Mouse (Mus musculus) CD4-positive helper T cell, adult 2 months (primary cell): Measurements from ENCODE around the gene Utrn.
A peak's percentile ranks its signal among the peaks of the same experiment; 100 is the strongest.

Experiments
- DNase-seq: peaks from one replicate; pipeline ENCODE4 v3.0.0-alpha.2; 2012; ENCODE audit warnings: low read depth, missing footprints, low spot score

The Utrn gene

DNA sequence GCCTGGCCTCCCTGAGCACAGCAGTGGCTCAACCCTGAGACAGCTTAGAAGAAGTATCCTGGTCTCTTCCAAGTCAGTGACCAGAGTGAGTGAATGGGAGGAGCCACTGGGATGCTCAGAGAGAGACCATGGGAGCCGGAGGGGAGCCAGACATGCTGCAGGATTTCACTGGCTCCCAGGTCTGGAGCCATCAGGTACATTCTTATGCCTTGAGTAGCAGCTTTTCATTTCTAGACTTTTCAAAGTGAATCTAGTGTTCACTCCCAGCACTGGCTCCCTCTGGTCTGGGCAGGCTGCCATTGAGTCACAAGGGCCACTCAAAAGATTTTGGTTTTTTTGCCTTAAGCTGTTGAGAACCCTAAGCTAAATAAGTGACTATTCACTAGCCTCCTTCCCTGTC is 31.5 kb downstream of the Utrn start:
- DNase-seq: no peak

DNA sequence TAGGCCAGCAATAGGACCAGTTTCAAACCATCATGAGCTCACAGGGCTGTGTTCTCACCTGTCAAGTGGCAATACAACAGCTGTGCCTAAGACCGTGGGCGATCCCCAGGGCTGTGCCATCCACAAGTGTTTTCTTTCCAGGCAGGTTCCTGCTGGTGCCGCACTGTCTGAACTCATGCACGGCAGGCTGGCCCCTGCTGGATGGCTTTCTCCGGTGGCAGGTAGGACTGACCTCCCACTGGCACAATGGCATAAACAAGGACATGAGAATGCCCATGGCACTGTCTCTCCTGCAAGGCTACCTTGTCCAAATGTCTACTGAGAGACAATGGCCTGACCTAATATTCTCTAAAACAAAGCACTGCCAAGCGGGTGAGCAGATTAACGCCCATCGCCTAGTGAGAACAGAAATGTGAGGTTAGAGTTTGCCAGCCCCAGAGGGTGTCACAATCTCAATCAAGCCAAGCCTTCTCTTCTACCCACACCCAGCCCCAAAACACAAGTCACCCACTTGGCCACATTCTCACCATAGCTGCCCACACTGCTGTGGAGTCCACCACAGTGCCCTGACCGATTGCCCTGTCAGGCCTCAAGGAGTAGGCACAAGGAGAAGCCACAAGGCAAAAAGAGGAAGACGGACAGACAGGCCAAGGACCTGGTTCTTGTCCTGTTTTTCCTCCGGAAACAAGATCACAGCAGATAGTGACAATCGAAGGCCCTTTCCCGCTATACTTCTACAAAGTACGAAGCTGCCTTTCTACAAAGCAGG is 32.9 kb downstream of the Utrn start:
- DNase-seq: no peak

DNA sequence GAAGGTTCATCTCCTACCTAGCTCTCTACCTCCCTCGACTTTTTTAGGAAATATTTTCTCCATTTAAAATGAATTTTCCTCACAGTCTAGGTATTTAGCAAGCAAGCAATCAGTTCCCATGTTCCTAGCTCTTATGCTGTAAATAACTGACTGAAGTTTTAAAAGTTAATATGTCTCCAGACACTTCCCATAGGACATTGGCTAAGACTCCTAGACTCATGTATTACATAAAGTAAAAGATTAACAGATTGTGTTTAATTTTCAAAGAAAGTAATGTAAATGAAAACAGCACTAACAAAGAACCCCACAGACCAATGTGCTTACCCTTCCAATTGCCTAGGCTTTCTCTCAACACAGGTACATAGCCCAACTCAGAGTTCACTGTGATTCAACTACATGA is 35.0 kb downstream of the Utrn start:
- no peak for DNase-seq

GRCm38 (mm10) chr10:12832163-12832562 is 37.0 kb downstream of the Utrn start:
- DNase-seq: no peak

- no peak for DNase-seq
Measured at GRCm38 (mm10) chr10:12827778-12828177, 41.4 kb downstream of the Utrn start.

DNA sequence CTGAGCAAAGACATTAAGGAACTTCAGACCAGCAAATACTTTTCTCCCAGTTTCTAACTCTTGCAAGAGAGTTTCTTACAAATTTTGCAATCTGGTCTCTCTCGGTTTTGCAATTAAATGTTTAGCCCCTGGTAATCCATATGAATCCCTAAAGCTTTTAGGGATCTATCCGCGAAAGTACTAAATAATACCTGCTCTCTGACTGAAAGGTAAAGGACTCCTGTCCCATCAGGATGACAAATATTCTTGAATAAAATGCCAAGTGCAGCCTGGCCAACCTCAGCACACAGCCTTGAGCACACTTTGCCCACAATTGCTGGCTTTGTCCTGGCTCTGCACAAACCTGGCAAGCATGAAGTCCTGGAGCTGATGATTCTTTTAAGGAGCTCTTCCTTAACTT is 41.9 kb downstream of the Utrn start:
- no peak for DNase-seq

- no peak for DNase-seq
Measured at GRCm38 (mm10) chr10:12826760-12827281, 42.3 kb downstream of the Utrn start.

DNA sequence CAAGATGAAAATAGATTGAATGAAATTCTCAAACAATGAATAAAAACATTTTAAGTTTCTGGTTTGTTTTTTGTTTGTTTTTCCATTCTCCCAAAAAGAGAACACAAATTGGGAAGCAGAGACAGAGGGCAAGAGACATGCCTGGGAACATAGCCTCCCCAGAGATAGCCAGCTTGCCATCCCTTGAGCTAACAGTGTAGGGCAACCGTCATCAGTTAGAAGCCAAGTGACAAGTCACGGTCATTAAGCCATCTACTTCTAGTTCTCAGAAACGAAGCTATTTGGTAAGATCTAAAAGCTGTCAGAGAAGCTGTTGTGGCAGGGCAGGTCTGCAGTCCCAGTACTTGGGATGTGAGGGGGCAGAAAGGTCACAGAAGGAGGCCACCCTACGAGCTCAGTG is 44.8 kb downstream of the Utrn start:
- no peak for DNase-seq

DNA sequence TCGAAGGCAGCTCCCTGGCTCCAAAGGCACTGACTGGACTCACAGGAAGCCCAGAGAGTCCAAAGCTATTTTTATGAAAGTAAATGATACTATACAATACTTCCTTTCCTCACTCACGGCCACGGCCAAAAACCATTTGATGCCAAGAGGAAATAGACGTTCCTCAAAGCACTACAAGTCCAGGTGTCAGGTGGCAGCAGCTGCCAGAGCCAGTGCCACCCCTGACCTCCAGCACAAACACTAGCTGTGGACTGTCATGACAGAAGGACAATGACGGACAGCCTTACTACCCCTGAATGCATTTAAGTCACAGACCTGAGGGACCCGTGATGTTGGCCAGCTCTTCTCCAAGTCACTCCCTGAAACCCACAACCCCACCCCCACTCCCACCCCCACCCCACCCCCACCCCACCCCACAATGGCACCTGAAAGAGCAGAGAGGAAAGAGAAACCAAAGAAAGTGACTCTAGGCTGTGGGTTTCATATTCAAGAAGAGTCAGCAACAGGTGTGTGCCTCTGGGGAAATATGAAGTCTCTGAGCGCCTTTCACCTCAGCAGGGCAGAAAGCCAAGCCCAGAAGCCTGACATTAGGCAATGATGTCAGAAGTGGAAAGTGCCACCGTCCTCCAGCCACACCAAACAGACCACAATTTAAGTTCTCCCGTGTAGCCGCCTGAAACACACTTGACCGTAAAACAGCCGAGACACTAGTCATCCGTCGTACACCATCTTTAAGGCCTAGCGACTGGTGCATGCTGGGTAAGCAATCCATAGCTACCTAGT is 45.5 kb downstream of the Utrn start:
- DNase-seq: peak; percentile 84

GRCm38 (mm10) chr10:12820978-12821735 is 48.0 kb downstream of the Utrn start:
- peak; percentile 41 for DNase-seq

GRCm38 (mm10) chr10:12817409-12817808 is 51.8 kb downstream of the Utrn start:
- no peak for DNase-seq

- no peak for DNase-seq
Measured at GRCm38 (mm10) chr10:12816530-12816929, 52.6 kb downstream of the Utrn start.

DNA sequence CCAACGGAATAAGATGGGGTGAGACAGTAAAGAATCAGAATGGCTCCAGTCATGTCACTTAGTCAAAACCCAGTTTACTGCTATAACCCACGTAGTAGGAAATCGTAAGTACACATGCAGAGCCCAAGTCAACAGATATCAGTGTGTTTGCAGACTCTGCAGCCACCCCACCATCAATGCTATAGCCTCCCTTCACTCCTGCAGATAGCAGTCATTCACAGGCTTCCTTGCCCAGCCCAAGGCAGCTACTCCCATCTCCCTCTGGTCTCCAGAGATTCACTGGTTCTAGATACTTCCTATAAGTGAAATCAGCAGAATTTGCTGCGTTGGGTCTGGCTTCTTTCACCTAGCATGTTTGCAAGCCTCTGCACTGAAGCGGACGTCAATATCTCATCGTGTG is 54.8 kb downstream of the Utrn start:
- DNase-seq: no peak

- DNase-seq: peak; percentile 89
Measured at GRCm38 (mm10) chr10:12813881-12814280, 55.3 kb downstream of the Utrn start.

DNA sequence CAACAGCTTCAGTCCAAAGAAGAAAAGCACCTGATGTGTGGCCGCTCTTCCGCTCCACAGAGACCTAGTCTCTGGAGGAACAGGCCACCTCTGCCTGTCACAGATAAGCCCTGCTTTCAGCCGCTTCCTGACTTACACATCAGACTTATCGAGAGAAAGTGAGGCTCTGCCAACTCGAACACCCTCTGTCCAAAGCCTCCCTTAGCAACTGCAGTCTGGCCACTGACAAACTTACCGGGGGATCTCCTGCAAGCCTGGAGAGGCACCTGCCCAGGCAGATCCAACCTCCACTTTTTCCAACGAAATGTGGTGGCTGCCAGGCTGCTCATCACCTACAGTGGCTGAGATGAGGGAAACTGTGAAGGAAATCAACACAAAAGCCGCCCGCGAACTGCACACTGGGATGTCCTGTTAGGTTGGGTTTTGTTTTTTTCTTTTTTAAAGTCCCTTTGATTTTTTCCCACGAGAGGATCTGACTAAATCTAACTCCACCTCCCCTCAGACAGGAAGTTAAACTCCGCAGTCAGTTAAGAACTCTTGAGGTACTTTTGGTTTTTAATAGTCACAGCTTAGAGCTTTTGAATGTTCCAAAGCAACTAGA is 55.9 kb downstream of the Utrn start:
- DNase-seq: peak; percentile 92

GRCm38 (mm10) chr10:12812680-12813079 is 56.5 kb downstream of the Utrn start:
- DNase-seq: no peak

DNA sequence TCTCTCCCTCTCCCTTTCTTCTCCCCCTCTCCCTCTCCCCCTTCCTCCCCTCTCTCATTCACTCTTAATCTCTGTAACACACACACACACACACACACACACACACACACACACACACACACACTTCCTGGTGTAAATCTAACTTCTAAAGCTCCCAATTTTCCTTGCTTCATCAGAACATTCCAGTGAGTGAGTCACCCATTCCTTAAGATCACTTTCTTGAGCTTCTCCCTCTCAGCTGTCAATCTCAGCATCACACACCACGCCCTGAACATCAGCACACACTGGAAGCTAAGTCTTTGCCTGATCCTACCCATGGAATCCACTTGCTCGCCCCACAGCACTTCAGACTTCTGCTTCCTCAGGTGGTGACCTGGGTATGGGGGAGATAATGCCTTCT is 58.3 kb downstream of the Utrn start:
- no peak for DNase-seq

- peak; percentile 36 for DNase-seq
Measured at GRCm38 (mm10) chr10:12809702-12810101, 59.5 kb downstream of the Utrn start.

DNA sequence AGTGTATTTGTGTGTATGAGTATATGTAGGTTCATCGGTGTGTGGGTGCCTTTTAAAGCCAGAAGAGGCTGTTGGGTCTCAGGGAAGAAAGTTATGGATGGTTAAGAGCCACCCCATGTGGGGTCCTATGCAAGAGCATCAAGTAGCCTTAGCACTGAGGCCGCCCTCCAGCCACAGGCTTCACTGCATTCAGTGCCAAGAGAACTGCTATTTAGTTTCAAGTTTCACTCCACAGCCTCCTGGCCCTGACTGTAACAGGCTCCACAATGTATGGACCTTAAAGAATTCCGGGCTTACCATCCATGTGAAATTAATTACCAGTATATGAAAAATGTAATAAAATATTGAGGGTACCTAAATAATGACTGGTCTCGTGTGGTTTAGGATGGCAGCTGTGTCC is 60.7 kb downstream of the Utrn start:
- no peak for DNase-seq

DNA sequence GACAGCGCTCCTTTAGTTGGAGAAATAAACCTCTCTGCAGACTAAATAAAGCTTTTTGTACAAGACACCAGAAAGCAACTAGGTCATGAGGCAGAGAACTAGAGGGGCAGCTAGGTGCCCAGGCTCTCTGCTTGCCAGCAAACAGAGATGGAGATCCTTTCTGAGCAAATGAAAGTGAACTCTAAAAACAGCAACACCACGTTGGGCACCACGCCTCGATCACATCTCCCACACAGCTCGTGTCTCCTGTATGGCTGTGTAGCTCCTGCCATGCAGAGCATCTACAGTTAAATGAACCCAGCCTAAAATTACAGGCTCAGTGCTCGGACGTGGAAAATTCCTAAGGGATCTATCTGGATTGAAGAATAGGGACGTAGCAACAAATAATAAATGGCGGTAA is 61.5 kb downstream of the Utrn start:
- no peak for DNase-seq

DNA sequence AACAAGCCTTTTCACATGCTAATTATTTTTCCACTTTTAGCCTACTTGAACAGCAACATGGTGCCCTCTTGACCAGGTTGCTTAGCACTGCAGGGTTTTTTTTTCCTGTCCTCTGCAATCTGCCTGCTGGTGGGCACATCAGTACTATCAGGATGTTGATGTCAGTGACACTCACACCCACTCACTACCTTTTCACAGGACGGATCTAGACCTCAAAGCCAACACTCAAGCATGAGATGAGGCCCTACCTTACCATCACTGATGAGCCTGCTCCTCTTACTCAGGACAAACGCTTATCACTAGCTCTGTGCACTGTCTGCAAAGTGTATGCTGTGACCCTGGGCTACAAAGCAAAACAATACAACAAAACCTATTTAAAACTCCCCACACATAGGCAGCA is 63.3 kb downstream of the Utrn start:
- peak; percentile 78 for DNase-seq

- DNase-seq: no peak
Measured at GRCm38 (mm10) chr10:12803939-12804338, 65.2 kb downstream of the Utrn start.
